Mouse (Mus musculus): ENCODE measurements around the gene Rtl8b. TPM values are rescaled to one million over a fixed set of nuclear protein-coding genes. Genes with fewer than 3 reads are reported as not detected.

The Rtl8b gene
- total RNA-seq, 2 experiments from 2014 or later: 85.5 to 112 TPM

Other genes with a start within 250 kb of the Rtl8b start
- not detected for gene Etd, start 235.5 kb downstream of the Rtl8b start, total RNA-seq (2021)
- gene Rtl8c, start 62.4 kb downstream of the Rtl8b start, total RNA-seq (2021): 100 to 1,000 TPM; 124 to 144 TPM
- gene Gm14597, start 61.4 kb downstream of the Rtl8b start, total RNA-seq (2021): not detected
- gene Rtl8a, start 26.7 kb downstream of the Rtl8b start, total RNA-seq (2021): 100 to 1,000 TPM; 161 to 191 TPM
- gene 4930502E18Rik, start 54.4 kb upstream of the Rtl8b start, total RNA-seq (2021): not detected
- not detected for gene 1700013H16Rik, start 87.4 kb upstream of the Rtl8b start, total RNA-seq (2021)
- not detected for gene Zfp36l3, start 106.0 kb upstream of the Rtl8b start, total RNA-seq (2021)
- gene Xlr, start 127.3 kb upstream of the Rtl8b start, total RNA-seq (2021): 1 to 10 TPM in 1 of 2 experiments, under 1 TPM in 1; 0.72 to 1.6 TPM

Data from adrenal gland, postnatal 36 days (tissue).